ENCODE assay signal across 8 mouse cellular contexts in genomic region chr13:50829879-50830550, GRCm38 (mm10).
DNase-seq lines count a peak whose midpoint lies in the region; ATAC-seq lines count a peak whose summit lies in the region.
"Not testable (repeated sequence)": the region's sequence is repeated elsewhere in the genome, so short reads cannot be mapped to it uniquely, and the experiment has no call there.

No protein-coding gene starts in this region.

- peak; percentile 14 for DNase-seq in A20 (ENCODE audit: low read depth, low spot score)
- DNase-seq in adrenal gland, postnatal 14 days = peak; percentile 4
- peak; percentile 41 for DNase-seq in embryo, embryonic 11 days
- peak; percentile 12 for DNase-seq in forelimb bud, embryonic 11.5 days (ENCODE audit: low read depth, low spot score)
- DNase-seq in kidney, postnatal 14 days = peak; percentile 11

- H3K27ac ChIP-seq in hindbrain, embryonic 16.5 days (ENCODE audit: low read depth, low read length); neural tube, embryonic 13.5 days (replicated peaks): not testable (repeated sequence)

- not testable (repeated sequence) for H3K9ac ChIP-seq in hindbrain, embryonic 16.5 days (ENCODE audit: low read depth, low read length); neural tube, embryonic 13.5 days

- H3K9me3 ChIP-seq in hindbrain, embryonic 16.5 days (ENCODE audit: control insufficient read depth, low read length); neural tube, embryonic 13.5 days: not testable (repeated sequence)

- H3K36me3 ChIP-seq in hindbrain, embryonic 16.5 days (ENCODE audit: control insufficient read depth, insufficient read depth, low read length); neural tube, embryonic 13.5 days: not testable (repeated sequence)

- not testable (repeated sequence) for H3K27me3 ChIP-seq in hindbrain, embryonic 16.5 days (replicated peaks; ENCODE audit: control insufficient read depth, insufficient read depth, low read length); neural tube, embryonic 13.5 days

- 29% methylated on average over 3 of the region's 5 CpGs for WGBS in hindbrain, embryonic 16.5 days
- WGBS in neural tube, embryonic 13.5 days = 24% methylated on average over 4 of the region's 5 CpGs

- not testable (repeated sequence) for H3K4me3 ChIP-seq in hindbrain, embryonic 16.5 days (ENCODE audit: low read length); neural tube, embryonic 13.5 days

- not testable (repeated sequence) for H3K4me1 ChIP-seq in hindbrain, embryonic 16.5 days (ENCODE audit: control insufficient read depth, insufficient read depth, low read depth, low read length); neural tube, embryonic 13.5 days (replicated peaks)

- H3K4me2 ChIP-seq in hindbrain, embryonic 16.5 days (ENCODE audit: low read length); neural tube, embryonic 13.5 days: not testable (repeated sequence)

- peak; percentile 94 for ATAC-seq in hindbrain, embryonic 16.5 days
- ATAC-seq in megakaryocyte progenitor cell, adult 5-6 weeks (replicated peaks; ENCODE audit: poor library complexity) = peak; percentile 48; the same call in 1 of the 2 replicates
- ATAC-seq in neural tube, embryonic 13.5 days (ENCODE audit: low read depth) = peak; percentile 92
